Mouse (Mus musculus) stomach, embryonic 16.5 days (tissue): ENCODE data around the gene Ccdc162. TPM values are rescaled to one million over a fixed set of nuclear protein-coding genes. Genes with fewer than 3 reads are reported as not detected.
"Not testable (repeated sequence)": the region's sequence is repeated elsewhere in the genome, so short reads cannot be mapped to it uniquely, and the experiment has no call there.

ENCODE experiments used
- ATAC-seq: fragments of 200-750 bp; cut with Nextera tagmentation; 2 replicates; pipeline ENCODE4 v1.8.0; 2017; ENCODE audit warnings: moderate number of reproducible peaks, moderate TSS enrichment; ENCODE audit not compliant: insufficient read depth, low FRiP score
- H3K27ac ChIP-seq: fragments of 300-500 bp; sonication (generic); 2 replicates; pipeline ENCODE4 v1.5.1; 2014; ENCODE audit warnings: low read length
- H3K27me3 ChIP-seq: fragments of 300-500 bp; sonication (generic); 2 replicates; pipeline ENCODE4 v1.6.1; 2014; ENCODE audit warnings: low read length, control low read depth, mixed read lengths; ENCODE audit not compliant: control insufficient read depth, insufficient read depth
- H3K36me3 ChIP-seq: fragments of 300-500 bp; sonication (generic); 2 replicates; pipeline ENCODE4 v1.6.1; 2014; ENCODE audit warnings: low read length; ENCODE audit not compliant: control insufficient read depth, insufficient read depth
- H3K4me1 ChIP-seq: fragments of 300-500 bp; sonication (generic); 2 replicates; pipeline ENCODE4 v1.6.1; 2014; ENCODE audit warnings: low read length, control low read depth, mixed read lengths; ENCODE audit not compliant: control insufficient read depth, insufficient read depth
- H3K4me2 ChIP-seq: fragments of 300-500 bp; sonication (generic); 2 replicates; pipeline ENCODE4 v1.6.1; 2014; ENCODE audit warnings: low read depth, low read length, mixed read lengths
- H3K4me3 ChIP-seq: fragments of 300-500 bp; sonication (generic); replicated peaks from 2 replicates; pipeline ENCODE4 v1.5.1; 2014; ENCODE audit warnings: mild to moderate bottlenecking, low read length
- H3K9ac ChIP-seq: fragments of 300-500 bp; sonication (generic); 2 replicates; pipeline ENCODE4 v1.6.1; 2014; ENCODE audit warnings: low read length
- H3K9me3 ChIP-seq: fragments of 300-500 bp; sonication (generic); replicated peaks from 2 replicates; pipeline ENCODE4 v1.6.1; 2016; ENCODE audit warnings: low read length, control low read depth; ENCODE audit not compliant: control insufficient read depth
- WGBS: fragments of 180-500 bp; shearing (Covaris S2); extraction: QIAGEN DNeasy Blood & Tissue Kit; methylation state at CpG from one replicate; pipeline ENCODE4 v1.1.7; 2014; 5-methylcytosine and 5-hydroxymethylcytosine counted together
- polyA plus RNA-seq: library from polyadenylated mRNA; unstranded; fragments of >200 nt; fragmentation: Nextera tagmentation; extraction: Ambion mirVana; gene quantifications from 2 replicates; pipeline ENCODE4 v1.2.1, GENCODE M21; 2015

The Ccdc162 gene
- polyA plus RNA-seq, 1 experiment from 2014 or later = 1.0 TPM

GRCm38 (mm10) chr10:41514921-41515320, 201.5 kb downstream of the Ccdc162 start:
- Histone ChIP-seq H3K9me3 (no peaks in the 10 kb centered on the region), H3K27ac (no peak overlapping the region), H3K36me3 (no peaks in the 10 kb centered on the region), H3K9ac (no peak overlapping the region), H3K4me2 (no peak overlapping the region), H3K4me1 (no peaks in the 10 kb centered on the region), H3K27me3 (no peaks in the 10 kb centered on the region), H3K4me3 (no peak overlapping the region)
- no peak for ATAC-seq

DNA sequence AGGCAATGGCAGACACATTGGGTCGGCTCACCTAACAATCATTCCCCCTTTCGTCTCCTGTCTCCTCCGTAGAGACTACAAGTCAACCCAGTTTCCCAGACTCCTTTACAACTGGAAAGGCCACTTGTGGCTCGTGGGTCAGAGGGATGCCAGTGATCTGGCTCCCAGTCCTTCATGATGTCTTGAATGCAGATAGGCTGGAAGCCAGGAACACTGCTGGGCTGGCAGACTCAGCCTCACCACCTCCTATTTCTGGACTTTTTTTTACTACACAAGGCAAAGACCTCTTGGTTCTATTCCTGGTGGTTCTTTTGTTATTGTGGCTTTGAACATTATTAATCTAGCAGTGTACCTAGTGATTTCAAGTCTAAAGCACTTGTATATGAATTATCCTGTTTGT, 202.1 kb downstream of the Ccdc162 start:
- Histone ChIP-seq H3K27ac (no peak overlapping the region), H3K4me3 (no peak overlapping the region), H3K4me2 (no peak overlapping the region), H3K36me3 (no peaks in the 10 kb centered on the region), H3K9ac (no peak overlapping the region), H3K27me3 (no peaks in the 10 kb centered on the region), H3K9me3 (no peaks in the 10 kb centered on the region), H3K4me1 (no peaks in the 10 kb centered on the region)
- WGBS = 78% methylated on average over 4 of the region's 4 CpGs
- no peak for ATAC-seq

DNA sequence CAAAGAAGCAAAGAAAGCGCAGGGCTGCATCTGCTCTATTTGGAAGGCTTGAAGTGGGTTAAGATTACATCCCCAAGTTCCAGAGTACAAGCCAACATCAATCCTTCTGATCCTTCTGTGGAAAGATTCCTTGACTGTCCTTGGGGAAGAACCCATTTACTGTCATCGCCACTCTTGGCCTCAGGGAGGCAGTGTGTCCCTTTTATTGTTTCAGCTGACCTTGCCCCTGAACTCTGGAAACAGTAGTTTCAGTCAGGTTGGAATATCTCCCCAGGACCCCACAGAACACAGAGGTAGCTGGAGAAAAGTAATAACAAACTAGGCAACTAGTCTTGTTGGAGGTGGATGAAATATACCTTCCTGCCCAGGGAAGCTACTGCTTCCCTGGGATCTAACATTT, 207.3 kb downstream of the Ccdc162 start:
- Histone ChIP-seq H3K27me3 (no peaks in the 10 kb centered on the region), H3K4me3 (no peak overlapping the region), H3K36me3 (no peaks in the 10 kb centered on the region), H3K4me1 (peaks cover 2% of the 10 kb centered on the region; the same call in 1 of the 2 replicates), H3K27ac (no peak overlapping the region), H3K9ac (no peak overlapping the region), H3K4me2 (no peak overlapping the region), H3K9me3 (no peaks in the 10 kb centered on the region)
- WGBS = 34% methylated on average over 2 of the region's 2 CpGs
- ATAC-seq = no peak

DNA sequence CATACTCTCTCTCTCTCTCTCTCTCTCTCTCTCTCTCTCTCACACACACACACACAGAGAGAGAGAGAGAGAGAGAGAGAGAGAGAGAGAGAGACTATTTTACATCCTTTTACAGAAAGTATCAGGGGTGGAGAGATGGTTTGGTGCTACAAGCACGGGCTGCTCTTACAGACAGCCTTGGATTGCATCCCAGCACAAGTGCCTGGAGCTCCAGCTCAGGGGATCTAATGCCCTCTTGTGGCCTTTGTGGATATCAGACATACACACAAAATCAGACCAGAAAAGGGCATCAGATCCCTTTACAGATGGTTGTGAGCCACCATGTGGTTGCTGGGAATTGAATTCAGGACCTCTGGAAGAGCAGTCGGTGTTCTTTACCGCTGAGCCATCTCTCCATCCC, 211.0 kb downstream of the Ccdc162 start:
- 2% methylated on average over 3 of the region's 3 CpGs for WGBS
- H3K4me1 ChIP-seq, H3K27me3 ChIP-seq, H3K36me3 ChIP-seq, H3K4me3 ChIP-seq, H3K9ac ChIP-seq, H3K4me2 ChIP-seq, H3K27ac ChIP-seq, H3K9me3 ChIP-seq: not testable (repeated sequence)
- peak; percentile 58; the same call in 1 of the 2 replicates for ATAC-seq

DNA sequence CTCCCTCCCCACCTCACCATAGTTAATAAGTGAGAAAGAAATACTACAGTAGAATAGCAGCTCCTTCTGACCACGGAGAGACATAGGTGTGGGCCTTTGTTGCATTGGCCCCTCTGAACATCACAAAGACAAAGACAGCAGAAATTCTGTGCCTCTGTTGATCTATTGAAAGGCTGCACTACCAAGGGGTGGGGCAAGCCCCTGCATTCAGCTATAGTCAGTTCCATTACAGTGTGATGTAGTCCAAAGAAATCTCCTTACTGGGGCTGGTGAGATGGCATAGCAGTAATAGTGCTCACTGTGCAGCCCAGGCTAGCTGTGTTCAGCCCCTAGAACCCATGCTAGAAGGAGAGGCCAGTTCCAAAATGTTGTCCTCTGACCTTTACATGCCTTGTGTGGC, 211.4 kb downstream of the Ccdc162 start:
- Histone ChIP-seq H3K9me3 (no peaks in the 10 kb centered on the region), H3K9ac (no peak overlapping the region), H3K27me3 (no peaks in the 10 kb centered on the region), H3K4me3 (no peak overlapping the region), H3K36me3 (no peaks in the 10 kb centered on the region), H3K4me1 (peaks cover 2% of the 10 kb centered on the region; the same call in 1 of the 2 replicates), H3K27ac (no peak overlapping the region), H3K4me2 (no peak overlapping the region)
- no peak for ATAC-seq
- 82% methylated on average over 1 of the region's 1 CpGs for WGBS

GRCm38 (mm10) chr10:41500941-41501340, 215.5 kb downstream of the Ccdc162 start:
- Histone ChIP-seq H3K9me3 (no peaks in the 10 kb centered on the region), H3K4me2 (no peak overlapping the region), H3K36me3 (no peaks in the 10 kb centered on the region), H3K4me1 (no peaks in the 10 kb centered on the region), H3K27me3 (no peaks in the 10 kb centered on the region), H3K4me3 (no peak overlapping the region), H3K27ac (no peak overlapping the region), H3K9ac (no peak overlapping the region)
- no peak for ATAC-seq
- 57% methylated on average over 4 of the region's 4 CpGs for WGBS

- WGBS = 41% methylated on average over 4 of the region's 4 CpGs
- H3K27me3 ChIP-seq = no peaks in the 10 kb centered on the region
- H3K4me1 ChIP-seq = peaks cover 17% of the 10 kb centered on the region
- no peak for ATAC-seq
- H3K9ac ChIP-seq = no peak overlapping the region
- no peak overlapping the region for H3K27ac ChIP-seq
- H3K9me3 ChIP-seq = no peaks in the 10 kb centered on the region
- H3K4me3 ChIP-seq = no peak overlapping the region
- H3K36me3 ChIP-seq = no peaks in the 10 kb centered on the region
- H3K4me2 ChIP-seq = no peak overlapping the region
Observed at GRCm38 (mm10) chr10:41491111-41491510, 225.3 kb downstream of the Ccdc162 start.

- Histone ChIP-seq H3K9ac (peak overlapping the region; percentile 85), H3K4me2 (peak overlapping the region; percentile 100), H3K36me3 (no peaks in the 10 kb centered on the region), H3K9me3 (no peaks in the 10 kb centered on the region), H3K27me3 (no peaks in the 10 kb centered on the region), H3K27ac (no peak overlapping the region), H3K4me1 (peaks cover 17% of the 10 kb centered on the region), H3K4me3 (peak overlapping the region; percentile 79)
- WGBS = under 1% methylated on average over 29 of the region's 29 CpGs
- ATAC-seq = no peak
Observed at GRCm38 (mm10) chr10:41490518-41490873, 225.9 kb downstream of the Ccdc162 start.

- Histone ChIP-seq H3K4me2 (peak within 1 kb of the TSS; percentile 100), H3K9ac (peak within 1 kb of the TSS; percentile 85), H3K4me3 (peak within 1 kb of the TSS; percentile 79), H3K9me3 (no peaks in the 10 kb centered on the region), H3K4me1 (peaks cover 17% of the 10 kb centered on the region), H3K27me3 (no peaks in the 10 kb centered on the region), H3K36me3 (no peaks in the 10 kb centered on the region), H3K27ac (peak within 1 kb of the TSS; percentile 64)
- WGBS = under 1% methylated on average over 50 of the region's 50 CpGs
- peak; percentile 92 for ATAC-seq
Observed at GRCm38 (mm10) chr10:41489708-41490517, 226.5 kb downstream of the Ccdc162 start, which contains the start of the genes Smpd2 and Ppil6. Gene Smpd2 (minus strand): TSS chr10:41490369. Gene Ppil6 (plus strand): TSS chr10:41490439.
